Mouse (Mus musculus) midbrain, embryonic 13.5 days (tissue): Measurements from ENCODE around the gene Nek11. TPM values are rescaled to one million over a fixed set of nuclear protein-coding genes. Genes with fewer than 3 reads are reported as not detected.

Experiments
- ATAC-seq: fragments of 200-750 bp; cut with Nextera tagmentation; 2 replicates; pipeline ENCODE4 v1.8.0; 2017; ENCODE audit warnings: mild to moderate bottlenecking, moderate TSS enrichment, moderate library complexity
- H3K27ac ChIP-seq: fragments of 300-500 bp; sonication (generic); 2 replicates; pipeline ENCODE4 v1.5.1; 2015; ENCODE audit warnings: inconsistent platforms, mild to moderate bottlenecking, moderate library complexity
- H3K27me3 ChIP-seq: fragments of 300-500 bp; sonication (generic); 2 replicates; pipeline ENCODE4 v1.6.1; 2015; ENCODE audit warnings: mild to moderate bottlenecking, inconsistent platforms
- H3K36me3 ChIP-seq: fragments of 300-500 bp; sonication (generic); 2 replicates; pipeline ENCODE4 v1.6.1; 2015; ENCODE audit warnings: mild to moderate bottlenecking, inconsistent platforms
- H3K4me1 ChIP-seq: fragments of 300-500 bp; sonication (generic); replicated peaks from 2 replicates; pipeline ENCODE4 v1.6.1; 2015; ENCODE audit warnings: inconsistent platforms
- H3K4me2 ChIP-seq: fragments of 300-500 bp; sonication (generic); replicated peaks from 2 replicates; pipeline ENCODE4 v1.6.1; 2015; ENCODE audit warnings: moderate library complexity, mild to moderate bottlenecking, inconsistent platforms
- H3K4me3 ChIP-seq: fragments of 300-500 bp; sonication (generic); replicated peaks from 2 replicates; pipeline ENCODE4 v1.5.1; 2015; ENCODE audit warnings: mild to moderate bottlenecking, inconsistent platforms
- H3K9ac ChIP-seq: fragments of 300-500 bp; sonication (generic); replicated peaks from 2 replicates; pipeline ENCODE4 v1.6.1; 2015; ENCODE audit warnings: mild to moderate bottlenecking, inconsistent platforms
- H3K9me3 ChIP-seq: fragments of 300-500 bp; sonication (generic); 2 replicates; pipeline ENCODE4 v1.6.1; 2016; ENCODE audit warnings: mild to moderate bottlenecking, inconsistent platforms
- WGBS: fragments of 180-500 bp; shearing (Covaris S2); methylation state at CpG from one replicate; pipeline ENCODE4 v1.1.7; 2015; 5-methylcytosine and 5-hydroxymethylcytosine counted together
- polyA plus RNA-seq: library from polyadenylated mRNA; unstranded; fragments of >200 nt; fragmentation: Nextera tagmentation; extraction: Ambion mirVana; gene quantifications from 2 replicates; pipeline ENCODE4 v1.2.1, GENCODE M21; 2015

Gene Nek11
- polyA plus RNA-seq, 1 experiment from 2014 or later: 3.4 TPM

DNA sequence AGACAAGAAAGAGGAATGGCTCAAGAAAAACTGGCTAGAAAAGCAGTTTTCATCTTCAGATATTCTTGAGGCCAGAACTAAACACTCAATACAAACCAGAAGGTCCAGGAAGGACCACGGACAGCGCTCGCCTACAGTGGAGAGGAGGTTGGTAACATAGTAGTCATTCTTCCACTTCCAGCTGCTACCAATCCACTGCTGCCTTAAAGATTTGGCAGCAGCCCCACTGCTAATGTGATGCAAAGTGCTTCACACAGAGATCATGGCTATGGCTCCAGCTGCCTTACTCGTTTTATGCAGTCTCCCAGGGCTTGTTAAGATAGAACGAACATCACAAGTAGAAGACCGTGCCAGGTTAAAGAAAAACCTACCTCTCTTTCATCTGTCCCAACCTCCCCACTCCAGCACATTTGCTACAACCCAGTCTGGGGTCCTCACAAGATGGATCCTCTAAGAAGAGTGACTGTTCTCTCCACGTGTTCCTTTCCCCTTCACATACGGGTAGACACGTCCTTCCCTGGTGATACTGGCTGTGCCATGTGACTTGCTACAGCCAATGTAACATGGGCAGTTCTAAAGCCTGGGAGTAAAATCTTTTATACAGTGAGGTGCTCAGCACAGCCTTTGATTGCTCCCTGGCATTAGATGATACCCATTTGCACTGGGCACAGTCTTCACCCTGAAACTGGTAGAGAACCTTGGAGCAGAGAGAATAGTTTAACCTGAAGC, 85.6 kb downstream of the Nek11 start:
- H3K9ac ChIP-seq: no peak overlapping the region
- H3K36me3 ChIP-seq: no peaks in the 10 kb centered on the region
- WGBS: 37% methylated on average over 9 of the region's 9 CpGs
- H3K27ac ChIP-seq: no peak overlapping the region
- no peak overlapping the region for H3K4me3 ChIP-seq
- no peaks in the 10 kb centered on the region for H3K9me3 ChIP-seq
- peak; percentile 77 for ATAC-seq
- H3K4me2 ChIP-seq: 0 out of 2 replicates have a peak overlapping the region, but pooled peaks have one; percentile 22
- 0 out of 2 replicates have a peak, but pooled peaks cover 4% of the 10 kb centered on the region for H3K27me3 ChIP-seq
- peaks cover 30% of the 10 kb centered on the region for H3K4me1 ChIP-seq

DNA sequence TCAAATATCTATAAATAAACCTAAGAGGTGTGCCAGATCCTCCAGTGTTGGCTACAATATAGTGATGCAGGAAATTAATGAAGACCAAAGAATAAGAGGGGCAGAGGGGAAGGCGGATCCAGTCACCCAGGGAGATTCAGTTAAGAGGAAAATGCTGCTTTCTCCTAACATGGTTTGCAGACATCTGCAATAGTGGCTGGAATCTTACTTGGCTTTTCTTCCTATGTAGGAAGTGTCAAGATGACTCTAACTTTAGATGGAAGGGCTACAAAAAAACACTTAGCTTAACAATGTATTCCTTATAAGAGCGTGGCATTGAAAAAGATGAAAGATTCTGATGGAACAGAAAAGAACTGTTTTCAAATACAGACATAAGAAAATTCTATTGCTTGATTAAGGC, 89.3 kb downstream of the Nek11 start:
- H3K9me3 ChIP-seq: no peaks in the 10 kb centered on the region
- H3K27me3 ChIP-seq: 0 out of 2 replicates have a peak, but pooled peaks cover 11% of the 10 kb centered on the region
- H3K27ac ChIP-seq: no peak overlapping the region
- no peak for ATAC-seq
- no peak overlapping the region for H3K4me2 ChIP-seq
- 86% methylated on average over 2 of the region's 2 CpGs for WGBS
- H3K4me1 ChIP-seq: peaks cover 26% of the 10 kb centered on the region
- no peaks in the 10 kb centered on the region for H3K36me3 ChIP-seq
- no peak overlapping the region for H3K4me3 ChIP-seq
- H3K9ac ChIP-seq: no peak overlapping the region

DNA sequence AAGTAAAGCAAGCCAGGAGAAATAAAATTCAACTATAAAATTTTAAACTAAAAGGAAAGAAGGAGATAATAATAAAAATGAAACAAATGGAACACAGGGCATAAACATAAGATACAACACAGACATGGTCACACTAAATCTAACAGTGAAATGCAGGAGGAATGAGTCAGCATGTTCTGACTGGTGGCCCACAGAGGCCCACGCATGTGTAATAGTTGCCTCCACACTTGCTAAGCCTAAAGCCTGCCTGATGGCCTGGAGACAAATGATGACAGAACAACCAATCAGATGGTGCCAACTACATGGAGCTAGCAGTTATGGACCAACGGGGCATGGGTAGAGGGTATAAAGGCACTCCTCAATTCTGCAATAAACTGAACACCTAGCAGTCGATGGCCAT, 93.1 kb downstream of the Nek11 start:
- no peak for ATAC-seq
- 0 out of 2 replicates have a peak, but pooled peaks cover 14% of the 10 kb centered on the region for H3K27me3 ChIP-seq
- H3K4me2 ChIP-seq: no peak overlapping the region
- no peak overlapping the region for H3K9ac ChIP-seq
- WGBS: 79% methylated on average over 3 of the region's 3 CpGs
- H3K4me3 ChIP-seq: no peak overlapping the region
- no peak overlapping the region for H3K27ac ChIP-seq
- peaks cover 10% of the 10 kb centered on the region for H3K4me1 ChIP-seq
- no peaks in the 10 kb centered on the region for H3K36me3 ChIP-seq
- no peaks in the 10 kb centered on the region for H3K9me3 ChIP-seq

DNA sequence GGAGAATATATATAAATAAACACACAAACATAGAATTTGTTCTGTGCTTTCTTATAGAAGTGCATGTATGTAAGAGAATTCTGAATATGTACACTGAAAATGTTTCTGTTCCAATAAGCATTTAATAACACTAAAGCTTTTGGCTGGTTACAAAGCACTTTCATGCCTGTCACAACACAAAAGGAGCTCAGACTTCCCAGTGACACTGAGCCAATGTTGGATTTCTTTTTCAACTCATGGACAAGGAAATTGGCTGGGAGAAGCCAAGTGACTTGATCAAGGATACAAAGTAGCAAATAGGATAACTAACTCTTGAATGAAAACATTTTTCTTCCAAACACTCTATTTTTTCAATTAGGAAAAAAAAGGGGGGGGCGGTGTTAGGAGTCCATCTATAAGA, 93.9 kb downstream of the Nek11 start:
- no peak for ATAC-seq
- no peaks in the 10 kb centered on the region for H3K9me3 ChIP-seq
- H3K4me3 ChIP-seq: no peak overlapping the region
- no peak overlapping the region for H3K27ac ChIP-seq
- no peaks in the 10 kb centered on the region for H3K36me3 ChIP-seq
- H3K9ac ChIP-seq: no peak overlapping the region
- 77% methylated on average over 1 of the region's 1 CpGs for WGBS
- H3K27me3 ChIP-seq: 0 out of 2 replicates have a peak, but pooled peaks cover 14% of the 10 kb centered on the region
- peaks cover 9% of the 10 kb centered on the region; the same call in 1 of the 2 replicates for H3K4me1 ChIP-seq
- no peak overlapping the region for H3K4me2 ChIP-seq

DNA sequence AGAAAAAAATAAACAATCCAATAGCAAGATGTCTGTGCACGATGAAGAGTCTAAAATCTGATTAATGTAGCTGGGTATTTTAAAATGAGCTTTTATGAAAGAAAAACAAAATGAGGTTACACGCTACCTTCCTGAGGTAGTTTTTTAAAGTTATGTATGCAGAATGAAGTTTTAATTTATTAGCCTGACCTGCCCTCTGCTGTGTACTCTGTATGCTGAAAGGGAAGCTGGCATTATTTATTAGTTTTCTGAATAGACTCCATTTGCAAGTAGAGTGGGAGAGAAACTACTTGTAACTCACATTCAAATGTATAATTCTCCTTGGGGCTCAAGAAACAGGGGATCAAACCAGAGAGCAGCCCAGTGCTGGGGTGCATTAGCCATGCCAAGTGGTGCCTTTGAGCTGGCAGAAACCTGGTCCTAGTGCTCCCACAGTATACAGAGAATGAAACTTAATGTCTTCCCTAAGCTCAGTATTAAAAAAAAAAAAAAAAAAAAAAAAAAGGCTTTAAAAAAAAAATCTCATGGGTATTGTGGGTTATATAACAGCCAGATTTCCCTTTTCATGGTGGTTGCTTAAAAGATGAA, 94.5 kb downstream of the Nek11 start:
- Histone ChIP-seq H3K4me2 (no peak overlapping the region), H3K4me1 (peaks cover 7% of the 10 kb centered on the region; the same call in 1 of the 2 replicates), H3K36me3 (no peaks in the 10 kb centered on the region), H3K4me3 (no peak overlapping the region), H3K27ac (no peak overlapping the region), H3K27me3 (0 out of 2 replicates have a peak, but pooled peaks cover 14% of the 10 kb centered on the region), H3K9ac (no peak overlapping the region), H3K9me3 (no peaks in the 10 kb centered on the region)
- ATAC-seq: no peak
- 86% methylated on average over 2 of the region's 2 CpGs for WGBS

DNA sequence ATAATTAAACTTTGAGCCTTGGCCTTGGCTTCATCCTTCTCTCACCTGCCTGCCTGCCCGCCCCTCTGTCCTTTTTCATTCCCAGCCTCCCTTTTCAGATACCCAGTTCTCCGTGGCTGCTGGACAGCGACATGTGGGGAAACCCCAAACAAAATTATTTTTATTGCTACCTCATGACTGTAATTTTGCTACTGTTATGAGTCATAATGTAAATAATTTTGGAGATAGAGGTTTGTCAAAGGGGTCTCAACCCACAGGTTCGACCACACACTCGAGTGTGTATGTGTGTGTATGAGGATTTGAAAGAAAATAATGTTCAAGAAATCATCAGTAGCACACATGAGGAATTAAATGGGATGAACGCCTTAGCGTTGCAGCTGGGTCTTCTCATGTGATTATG, 110.7 kb downstream of the Nek11 start:
- H3K27ac ChIP-seq: peak overlapping the region; percentile 47
- no peak overlapping the region for H3K4me2 ChIP-seq
- H3K4me3 ChIP-seq: no peak overlapping the region
- 40% methylated on average over 7 of the region's 7 CpGs for WGBS
- H3K27me3 ChIP-seq: no peaks in the 10 kb centered on the region
- H3K36me3 ChIP-seq: no peaks in the 10 kb centered on the region
- H3K4me1 ChIP-seq: peaks cover 18% of the 10 kb centered on the region
- H3K9ac ChIP-seq: no peak overlapping the region
- ATAC-seq: no peak
- H3K9me3 ChIP-seq: no peaks in the 10 kb centered on the region

DNA sequence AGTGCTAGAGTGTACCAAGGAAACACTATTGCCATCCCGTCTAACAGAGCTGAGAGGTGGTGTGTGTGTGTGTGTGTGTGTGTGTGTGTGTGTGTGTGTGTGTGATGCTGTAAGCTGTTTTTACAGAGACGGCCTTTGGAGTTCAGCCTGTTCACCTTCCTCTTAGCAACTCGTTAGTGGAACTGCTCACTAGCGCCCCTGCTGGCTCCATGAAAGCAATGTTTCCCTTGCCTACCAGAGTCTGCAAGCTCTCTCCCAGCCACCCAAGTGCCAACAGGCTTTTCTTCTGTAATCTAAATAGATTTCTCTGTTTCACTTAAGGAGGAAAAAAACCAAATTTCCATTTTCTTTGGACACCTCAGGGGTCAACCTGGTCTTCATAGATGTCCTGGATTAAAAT, 112.6 kb downstream of the Nek11 start:
- Histone ChIP-seq H3K9ac (no peak overlapping the region), H3K4me1 (0 out of 2 replicates have a peak, but pooled peaks cover 18% of the 10 kb centered on the region), H3K27ac (no peak overlapping the region), H3K9me3 (no peaks in the 10 kb centered on the region), H3K27me3 (no peaks in the 10 kb centered on the region), H3K36me3 (no peaks in the 10 kb centered on the region), H3K4me2 (no peak overlapping the region), H3K4me3 (no peak overlapping the region)
- 0 out of 2 replicates have a peak, but pooled peaks have one; percentile 9 for ATAC-seq
- WGBS: 34% methylated on average over 4 of the region's 4 CpGs

DNA sequence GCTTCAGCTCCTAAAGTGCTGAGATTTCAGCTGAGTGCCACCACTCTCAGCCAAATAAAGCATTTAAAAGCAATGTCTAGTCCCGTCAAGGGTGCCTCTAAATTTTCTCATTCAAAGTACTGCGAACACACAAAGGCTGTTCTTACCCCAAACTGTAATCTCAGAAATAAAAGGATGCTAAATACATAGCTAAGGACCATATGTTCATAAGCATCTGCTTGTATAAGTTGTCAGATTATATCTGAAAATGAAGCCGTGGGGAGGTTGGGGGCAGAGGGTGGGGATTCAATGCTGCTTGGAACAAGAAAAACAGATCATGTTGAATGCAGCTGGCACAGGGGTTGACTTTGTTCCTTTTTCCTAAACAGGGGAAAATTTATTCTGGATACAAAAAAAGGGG, 120.4 kb downstream of the Nek11 start:
- Histone ChIP-seq H3K4me3 (no peak overlapping the region), H3K27me3 (no peaks in the 10 kb centered on the region), H3K4me1 (peaks cover 32% of the 10 kb centered on the region), H3K27ac (peak overlapping the region; percentile 79), H3K36me3 (no peaks in the 10 kb centered on the region), H3K9ac (no peak overlapping the region), H3K9me3 (no peaks in the 10 kb centered on the region), H3K4me2 (no peak overlapping the region)
- ATAC-seq: no peak
- WGBS: 79% methylated on average over 3 of the region's 3 CpGs

DNA sequence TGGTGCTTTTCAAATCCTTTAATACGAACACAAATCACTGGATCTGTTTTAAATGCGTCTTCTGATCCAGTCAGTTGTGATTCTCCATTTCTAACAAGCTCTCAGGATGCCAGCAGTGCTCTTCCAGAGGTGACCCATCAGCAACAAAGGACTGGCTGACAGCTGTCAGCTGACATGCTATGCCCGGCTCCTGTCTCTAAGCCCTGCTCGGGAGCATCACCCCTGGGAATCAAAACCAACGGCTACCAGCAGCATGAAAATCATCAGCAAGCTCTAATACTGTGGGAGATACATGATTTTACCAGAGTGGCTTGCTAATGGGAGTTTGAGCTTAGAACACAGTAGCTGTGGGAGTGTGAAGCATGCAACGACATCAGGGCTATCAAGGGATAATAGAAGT, 121.0 kb downstream of the Nek11 start:
- peak; percentile 88 for ATAC-seq
- no peak overlapping the region for H3K4me3 ChIP-seq
- H3K9ac ChIP-seq: peak overlapping the region; percentile 39; the same call in 1 of the 2 replicates
- WGBS: 19% methylated on average over 6 of the region's 6 CpGs
- no peaks in the 10 kb centered on the region for H3K9me3 ChIP-seq
- peak overlapping the region; percentile 79 for H3K27ac ChIP-seq
- H3K36me3 ChIP-seq: no peaks in the 10 kb centered on the region
- H3K4me2 ChIP-seq: peak overlapping the region; percentile 13; the same call in 1 of the 2 replicates
- H3K27me3 ChIP-seq: no peaks in the 10 kb centered on the region
- H3K4me1 ChIP-seq: peaks cover 32% of the 10 kb centered on the region

DNA sequence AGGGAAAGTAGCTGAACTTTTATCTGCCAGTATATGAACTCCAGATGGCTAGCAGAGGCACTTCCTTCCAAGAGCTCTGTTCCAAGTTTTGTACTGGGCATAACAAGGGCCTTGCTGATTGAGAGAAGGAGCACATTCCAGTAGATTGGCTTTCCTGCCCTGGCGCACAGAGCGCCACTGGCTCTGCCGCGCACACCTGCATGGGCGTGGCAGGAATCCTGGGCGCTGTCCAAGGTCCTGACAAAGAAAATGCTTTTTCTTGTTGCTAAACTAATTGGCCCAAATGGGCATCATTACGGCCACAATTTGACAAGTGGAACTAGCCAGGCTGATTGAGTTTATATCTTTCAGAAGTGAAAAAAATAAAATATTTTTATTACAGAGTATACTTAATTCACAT, 123.1 kb downstream of the Nek11 start:
- WGBS: 15% methylated on average over 7 of the region's 7 CpGs
- no peak overlapping the region for H3K4me3 ChIP-seq
- H3K4me2 ChIP-seq: no peak overlapping the region
- no peak for ATAC-seq
- H3K4me1 ChIP-seq: peaks cover 27% of the 10 kb centered on the region
- no peak overlapping the region for H3K9ac ChIP-seq
- no peaks in the 10 kb centered on the region for H3K9me3 ChIP-seq
- H3K27me3 ChIP-seq: no peaks in the 10 kb centered on the region
- no peak overlapping the region for H3K27ac ChIP-seq
- no peaks in the 10 kb centered on the region for H3K36me3 ChIP-seq

DNA sequence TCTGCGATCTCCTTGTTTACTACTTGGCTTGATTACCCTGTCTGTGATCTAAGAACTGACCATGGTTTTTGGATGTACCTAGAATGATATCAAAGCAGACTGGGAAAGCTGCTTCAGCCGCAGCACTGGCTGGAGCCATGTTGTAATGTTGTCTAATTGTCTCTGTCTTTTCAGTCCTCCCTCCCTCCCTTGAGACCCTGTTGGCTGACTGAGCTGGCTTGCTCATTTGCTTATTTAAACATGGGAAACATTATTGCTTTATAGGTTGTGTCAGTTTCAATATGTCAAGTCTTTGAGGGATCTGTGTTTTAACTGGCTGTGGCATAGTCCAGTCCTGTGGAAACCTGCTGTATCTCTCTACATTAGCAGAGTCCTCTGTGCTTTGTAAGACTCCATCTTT, 132.2 kb downstream of the Nek11 start:
- H3K9ac ChIP-seq: no peak overlapping the region
- H3K9me3 ChIP-seq: no peaks in the 10 kb centered on the region
- H3K27ac ChIP-seq: peak overlapping the region; percentile 59
- H3K27me3 ChIP-seq: no peaks in the 10 kb centered on the region
- 66% methylated on average over 2 of the region's 2 CpGs for WGBS
- no peak overlapping the region for H3K4me3 ChIP-seq
- H3K4me1 ChIP-seq: peaks cover 10% of the 10 kb centered on the region; the same call in 1 of the 2 replicates
- ATAC-seq: no peak
- H3K36me3 ChIP-seq: no peaks in the 10 kb centered on the region
- no peak overlapping the region for H3K4me2 ChIP-seq

DNA sequence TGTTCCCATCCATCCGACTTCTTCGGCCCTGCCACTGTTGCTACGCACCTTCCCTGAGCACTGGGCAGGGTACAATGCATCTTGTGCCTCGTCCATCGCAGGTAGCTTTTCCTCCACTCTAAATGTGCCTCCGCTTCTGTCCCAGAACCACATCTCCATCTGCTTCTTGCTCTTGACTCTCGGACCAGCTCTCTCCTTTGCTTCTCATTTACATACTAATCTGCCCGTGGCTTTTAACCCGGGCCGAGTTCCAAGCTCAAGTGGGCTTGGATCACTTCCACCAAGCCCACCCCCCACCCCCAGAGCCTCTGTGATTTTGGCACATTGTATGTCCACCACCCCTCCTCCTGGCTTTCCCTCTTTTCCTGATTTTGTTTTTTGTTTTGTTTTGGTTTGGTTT, 137.7 kb downstream of the Nek11 start:
- no peaks in the 10 kb centered on the region for H3K9me3 ChIP-seq
- H3K27me3 ChIP-seq: no peaks in the 10 kb centered on the region
- no peak overlapping the region for H3K9ac ChIP-seq
- H3K36me3 ChIP-seq: no peaks in the 10 kb centered on the region
- no peak overlapping the region for H3K4me2 ChIP-seq
- no peak overlapping the region for H3K4me3 ChIP-seq
- no peak overlapping the region for H3K27ac ChIP-seq
- 56% methylated on average over 10 of the region's 10 CpGs for WGBS
- H3K4me1 ChIP-seq: peaks cover 12% of the 10 kb centered on the region; the same call in 1 of the 2 replicates
- ATAC-seq: no peak
